Mouse (Mus musculus): Measurements from ENCODE around the gene Sppl2b. TPM values are rescaled to one million over a fixed set of nuclear protein-coding genes. Genes with fewer than 3 reads are reported as not detected.
"Not testable (repeated sequence)": the region's sequence is repeated elsewhere in the genome, so short reads cannot be mapped to it uniquely, and the experiment has no call there.

Gene Sppl2b
- polyA plus RNA-seq, 1 experiment from 2014 or later: 56.6 TPM

DNA sequence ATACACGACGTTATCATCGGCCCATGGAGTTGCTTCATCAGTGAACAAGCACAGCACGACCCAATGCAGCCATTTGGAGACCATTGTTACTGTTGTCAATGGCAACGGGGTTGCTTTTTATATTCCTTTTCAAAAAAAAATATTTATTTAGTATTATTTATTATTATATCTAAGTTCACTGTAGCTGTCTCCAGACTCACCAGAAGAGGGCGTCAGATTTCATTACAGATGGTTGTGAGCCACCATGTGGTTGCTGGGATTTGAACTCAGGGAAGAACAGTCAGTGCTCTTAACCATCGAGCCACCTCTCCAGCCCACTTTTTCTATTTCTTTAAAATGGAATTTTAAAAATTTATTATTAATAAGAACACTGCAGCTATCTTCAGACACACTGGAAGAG is 40.3 kb upstream of the Sppl2b start:
- ATAC-seq (ENCODE audit: low FRiP score): no peak
- Histone ChIP-seq H3K9me3 (replicated peaks) (no peaks in the 10 kb centered on the region), H3K4me2 (replicated peaks) (no peak overlapping the region), H3K36me3 (no peaks in the 10 kb centered on the region), H3K27me3 (peaks cover 25% of the 10 kb centered on the region), H3K4me3 (no peak overlapping the region), H3K9ac (no peak overlapping the region), H3K4me1 (peaks cover 5% of the 10 kb centered on the region), H3K27ac (no peak overlapping the region)
- WGBS: 64% methylated on average over 7 of the region's 7 CpGs

- not testable (repeated sequence) for H3K9me3 ChIP-seq (replicated peaks); H3K27me3 ChIP-seq; H3K4me3 ChIP-seq; ATAC-seq (ENCODE audit: low FRiP score); H3K27ac ChIP-seq; H3K4me1 ChIP-seq; H3K36me3 ChIP-seq; H3K4me2 ChIP-seq (replicated peaks); H3K9ac ChIP-seq
- 91% methylated on average over 3 of the region's 3 CpGs for WGBS
Measured at GRCm38 (mm10) chr10:80816303-80816702, 38.8 kb upstream of the Sppl2b start.

DNA sequence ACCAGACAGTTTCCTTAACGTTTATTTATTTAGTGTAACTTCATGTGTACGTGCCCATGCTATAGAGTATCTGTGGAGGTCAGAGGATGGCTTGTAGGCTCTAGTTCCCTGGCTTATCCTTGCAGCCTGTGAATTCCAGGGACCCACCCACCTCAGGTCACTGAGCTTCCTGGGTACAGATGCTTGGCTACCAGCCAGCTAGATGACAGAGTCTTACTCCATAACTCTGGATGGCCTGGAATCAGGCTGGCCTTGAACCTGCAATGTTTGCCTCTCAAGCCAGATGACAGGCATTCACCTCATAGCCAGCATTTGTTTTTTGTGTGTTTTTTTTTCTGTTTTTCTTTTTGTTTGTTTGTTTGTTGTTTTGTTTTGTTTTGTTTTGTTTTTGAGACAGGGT is 37.9 kb upstream of the Sppl2b start:
- Histone ChIP-seq H3K9ac (no peak overlapping the region), H3K4me1 (no peaks in the 10 kb centered on the region), H3K27me3 (peaks cover 5% of the 10 kb centered on the region; the same call in 1 of the 2 replicates), H3K27ac (no peak overlapping the region), H3K4me3 (no peak overlapping the region), H3K9me3 (replicated peaks) (no peaks in the 10 kb centered on the region), H3K4me2 (replicated peaks) (no peak overlapping the region), H3K36me3 (no peaks in the 10 kb centered on the region)
- 79% methylated on average over 2 of the region's 2 CpGs for WGBS
- ATAC-seq (ENCODE audit: low FRiP score): no peak

DNA sequence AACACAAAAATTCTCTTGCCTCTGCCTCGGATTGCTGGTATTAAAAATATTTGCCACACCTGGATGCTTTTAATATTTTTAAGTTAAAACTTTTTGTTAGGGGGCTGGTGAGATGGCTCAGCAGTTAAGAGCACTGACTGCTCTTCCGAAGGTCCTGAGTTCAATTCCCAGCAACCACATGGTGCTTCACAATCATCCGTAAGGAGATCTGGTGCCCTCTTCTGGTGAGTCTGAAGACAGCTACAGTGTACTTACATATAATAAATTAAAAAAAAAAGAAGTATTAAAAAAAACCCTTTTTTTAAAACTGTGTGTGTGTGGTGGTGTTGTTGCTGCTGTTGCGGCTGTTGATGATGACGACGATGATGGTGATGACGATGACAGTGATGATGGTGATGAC is 37.1 kb upstream of the Sppl2b start:
- not testable (repeated sequence) for H3K9me3 ChIP-seq (replicated peaks); H3K27ac ChIP-seq; H3K9ac ChIP-seq; H3K4me2 ChIP-seq (replicated peaks); ATAC-seq (ENCODE audit: low FRiP score); H3K4me3 ChIP-seq; H3K27me3 ChIP-seq; H3K36me3 ChIP-seq; H3K4me1 ChIP-seq
- WGBS: 84% methylated on average over 7 of the region's 7 CpGs

DNA sequence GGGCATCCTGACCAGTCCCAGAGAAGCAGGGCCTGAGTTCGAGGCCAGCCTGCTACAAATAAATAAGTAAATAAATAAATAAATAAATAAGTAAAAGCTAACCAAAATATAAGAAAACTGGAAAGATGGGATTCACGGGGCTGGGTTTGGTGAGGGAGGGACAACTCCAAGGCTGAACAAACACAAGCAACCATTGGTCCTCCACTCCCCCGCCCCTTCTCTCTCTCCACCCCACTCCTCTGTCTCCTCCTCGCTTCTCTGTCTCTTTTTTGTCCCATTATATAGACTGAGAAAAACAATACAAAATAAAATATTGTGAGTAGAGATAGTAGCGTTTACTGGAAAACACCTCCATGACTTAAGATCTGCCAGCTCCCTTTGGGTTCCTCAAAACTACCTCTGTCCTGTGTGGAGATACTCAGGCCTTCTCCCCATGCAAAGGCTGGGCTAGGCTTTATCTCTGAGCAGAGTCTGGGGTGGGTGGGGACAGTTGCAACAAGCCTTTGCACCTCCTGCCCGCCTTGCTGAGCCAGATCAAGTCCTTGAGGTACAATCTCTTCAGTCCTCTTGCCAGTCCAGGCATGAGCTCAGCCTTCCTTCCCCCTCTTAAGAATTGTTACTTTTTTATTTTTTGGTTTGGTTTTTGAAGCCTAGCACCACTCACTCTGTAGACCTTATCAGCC is 36.3 kb upstream of the Sppl2b start:
- H3K9ac ChIP-seq: no peak overlapping the region
- no peaks in the 10 kb centered on the region for H3K9me3 ChIP-seq (replicated peaks)
- no peak overlapping the region for H3K4me3 ChIP-seq
- H3K4me1 ChIP-seq: no peaks in the 10 kb centered on the region
- WGBS: 58% methylated on average over 6 of the region's 6 CpGs
- no peak for ATAC-seq (ENCODE audit: low FRiP score)
- no peak overlapping the region for H3K27ac ChIP-seq
- no peaks in the 10 kb centered on the region for H3K36me3 ChIP-seq
- no peak overlapping the region for H3K4me2 ChIP-seq (replicated peaks)
- no peaks in the 10 kb centered on the region for H3K27me3 ChIP-seq

- no peak for ATAC-seq (ENCODE audit: low FRiP score)
- H3K4me1 ChIP-seq: no peaks in the 10 kb centered on the region
- H3K27me3 ChIP-seq: no peaks in the 10 kb centered on the region
- no peak overlapping the region for H3K4me3 ChIP-seq
- H3K36me3 ChIP-seq: no peaks in the 10 kb centered on the region
- H3K9ac ChIP-seq: no peak overlapping the region
- H3K4me2 ChIP-seq (replicated peaks): no peak overlapping the region
- no peaks in the 10 kb centered on the region for H3K9me3 ChIP-seq (replicated peaks)
- 49% methylated on average over 3 of the region's 3 CpGs for WGBS
- no peak overlapping the region for H3K27ac ChIP-seq
Measured at GRCm38 (mm10) chr10:80819406-80819805, 35.7 kb upstream of the Sppl2b start.

GRCm38 (mm10) chr10:80821991-80822390 is 33.1 kb upstream of the Sppl2b start:
- no peak for ATAC-seq (ENCODE audit: low FRiP score)
- no peak overlapping the region for H3K4me2 ChIP-seq (replicated peaks)

DNA sequence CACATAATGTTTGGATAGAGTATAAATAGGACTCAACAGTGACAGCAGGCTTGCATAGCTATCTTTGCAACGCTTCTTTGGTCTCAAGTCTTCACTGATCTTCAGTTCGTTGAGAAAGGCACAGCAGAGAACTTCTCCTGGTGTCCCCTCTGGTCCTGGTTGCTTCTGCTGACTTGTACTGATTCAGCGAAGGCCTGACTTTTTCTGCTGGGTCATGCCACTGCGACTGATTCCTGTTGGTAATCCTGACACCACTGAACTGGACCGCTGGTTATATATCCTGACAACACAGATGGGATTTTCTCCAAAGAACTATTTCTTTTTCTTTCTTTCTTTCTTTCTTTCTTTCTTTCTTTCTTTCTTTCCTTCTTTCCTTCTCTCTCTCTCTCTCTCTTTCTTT is 32.5 kb upstream of the Sppl2b start:
- no peak overlapping the region for H3K4me3 ChIP-seq
- H3K9ac ChIP-seq: no peak overlapping the region
- ATAC-seq (ENCODE audit: low FRiP score): no peak
- H3K4me2 ChIP-seq (replicated peaks): no peak overlapping the region
- no peaks in the 10 kb centered on the region for H3K27me3 ChIP-seq
- no peaks in the 10 kb centered on the region for H3K36me3 ChIP-seq
- H3K27ac ChIP-seq: no peak overlapping the region
- no peaks in the 10 kb centered on the region for H3K9me3 ChIP-seq (replicated peaks)
- H3K4me1 ChIP-seq: peaks cover 4% of the 10 kb centered on the region
- 81% methylated on average over 5 of the region's 5 CpGs for WGBS

More at GRCm38 (mm10) chr10:80821991-80822390, 33.1 kb upstream of the Sppl2b start:
- Histone ChIP-seq H3K27me3 (no peaks in the 10 kb centered on the region), H3K4me1 (0 out of 2 replicates have a peak, but pooled peaks cover 2% of the 10 kb centered on the region), H3K4me3 (no peak overlapping the region), H3K9ac (no peak overlapping the region), H3K36me3 (no peaks in the 10 kb centered on the region), H3K9me3 (replicated peaks) (no peaks in the 10 kb centered on the region), H3K27ac (no peak overlapping the region)
- 41% methylated on average over 2 of the region's 2 CpGs for WGBS

GRCm38 (mm10) chr10:80823316-80823715 is 31.8 kb upstream of the Sppl2b start:
- WGBS: 97% methylated on average over 1 of the region's 1 CpGs
- no peak for ATAC-seq (ENCODE audit: low FRiP score)
- Histone ChIP-seq H3K4me2 (replicated peaks) (no peak overlapping the region), H3K27me3 (no peaks in the 10 kb centered on the region), H3K4me1 (peaks cover 11% of the 10 kb centered on the region), H3K9ac (no peak overlapping the region), H3K27ac (no peak overlapping the region), H3K4me3 (no peak overlapping the region), H3K9me3 (replicated peaks) (no peaks in the 10 kb centered on the region), H3K36me3 (no peaks in the 10 kb centered on the region)

GRCm38 (mm10) chr10:80823847-80824643 is 31.0 kb upstream of the Sppl2b start:
- ATAC-seq (ENCODE audit: low FRiP score): no peak

GRCm38 (mm10) chr10:80824827-80825226 is 30.2 kb upstream of the Sppl2b start:
- H3K4me3 ChIP-seq: no peak overlapping the region
- no peaks in the 10 kb centered on the region for H3K9me3 ChIP-seq (replicated peaks)
- no peak overlapping the region for H3K4me2 ChIP-seq (replicated peaks)
- 81% methylated on average over 2 of the region's 2 CpGs for WGBS
- H3K27ac ChIP-seq: no peak overlapping the region
- peaks cover 22% of the 10 kb centered on the region for H3K4me1 ChIP-seq
- H3K27me3 ChIP-seq: no peaks in the 10 kb centered on the region
- H3K9ac ChIP-seq: no peak overlapping the region
- H3K36me3 ChIP-seq: peaks cover 11% of the 10 kb centered on the region
- ATAC-seq (ENCODE audit: low FRiP score): no peak

More at GRCm38 (mm10) chr10:80823847-80824643, 31.0 kb upstream of the Sppl2b start:
- peaks cover 4% of the 10 kb centered on the region for H3K36me3 ChIP-seq
- peaks cover 15% of the 10 kb centered on the region for H3K4me1 ChIP-seq
- no peak overlapping the region for H3K27ac ChIP-seq
- no peaks in the 10 kb centered on the region for H3K9me3 ChIP-seq (replicated peaks)
- no peaks in the 10 kb centered on the region for H3K27me3 ChIP-seq
- no peak overlapping the region for H3K9ac ChIP-seq
- WGBS: 64% methylated on average over 8 of the region's 8 CpGs
- no peak overlapping the region for H3K4me2 ChIP-seq (replicated peaks)
- no peak overlapping the region for H3K4me3 ChIP-seq

- peak within 1 kb of the TSS; percentile 92 for H3K9ac ChIP-seq
- H3K4me1 ChIP-seq: peaks cover 37% of the 10 kb centered on the region
- under 1% methylated on average over 81 of the region's 82 CpGs for WGBS
- peak; percentile 98 for ATAC-seq (ENCODE audit: low FRiP score)
- peak within 1 kb of the TSS; percentile 87 for H3K4me2 ChIP-seq (replicated peaks)
- peak within 1 kb of the TSS; percentile 91 for H3K27ac ChIP-seq
- H3K9me3 ChIP-seq (replicated peaks): no peaks in the 10 kb centered on the region
- peaks cover 22% of the 10 kb centered on the region for H3K36me3 ChIP-seq
- H3K27me3 ChIP-seq: no peaks in the 10 kb centered on the region
- peak within 1 kb of the TSS; percentile 86 for H3K4me3 ChIP-seq
Measured at GRCm38 (mm10) chr10:80826151-80827062, 28.7 kb upstream of the Sppl2b start, which contains the start of gene Oaz1. Gene Oaz1 (plus strand): TSS chr10:80826656.
